Mouse (Mus musculus) hindbrain, embryonic 13.5 days (tissue): Measurements from ENCODE around the gene Gm5678. TPM values are rescaled to one million over a fixed set of nuclear protein-coding genes. Genes with fewer than 3 reads are reported as not detected.

Experiments
- ATAC-seq: fragments of 200-750 bp; cut with Nextera tagmentation; 2 replicates; pipeline ENCODE4 v1.8.0; 2017; ENCODE audit warnings: moderate TSS enrichment; ENCODE audit not compliant: low FRiP score
- H3K27ac ChIP-seq: fragments of 300-500 bp; sonication (generic); 2 replicates; pipeline ENCODE4 v1.5.1; 2015; ENCODE audit warnings: inconsistent platforms, mild to moderate bottlenecking, moderate library complexity
- H3K27me3 ChIP-seq: fragments of 300-500 bp; sonication (generic); 2 replicates; pipeline ENCODE4 v1.6.1; 2015; ENCODE audit warnings: mild to moderate bottlenecking, inconsistent platforms
- H3K36me3 ChIP-seq: fragments of 300-500 bp; sonication (generic); 2 replicates; pipeline ENCODE4 v1.6.1; 2015; ENCODE audit warnings: mild to moderate bottlenecking, inconsistent platforms
- H3K4me1 ChIP-seq: fragments of 300-500 bp; sonication (generic); replicated peaks from 2 replicates; pipeline ENCODE4 v1.6.1; 2015; ENCODE audit warnings: inconsistent platforms
- H3K4me2 ChIP-seq: fragments of 300-500 bp; sonication (generic); 2 replicates; pipeline ENCODE4 v1.6.1; 2015; ENCODE audit warnings: inconsistent platforms, mild to moderate bottlenecking, moderate library complexity
- H3K4me3 ChIP-seq: fragments of 300-500 bp; sonication (generic); 2 replicates; pipeline ENCODE4 v1.5.1; 2015; ENCODE audit warnings: mild to moderate bottlenecking, inconsistent platforms
- H3K9ac ChIP-seq: fragments of 300-500 bp; sonication (generic); 2 replicates; pipeline ENCODE4 v1.6.1; 2015; ENCODE audit warnings: mild to moderate bottlenecking, inconsistent platforms
- H3K9me3 ChIP-seq: fragments of 300-500 bp; sonication (generic); 2 replicates; pipeline ENCODE4 v1.6.1; 2016; ENCODE audit warnings: inconsistent platforms
- WGBS: fragments of 180-500 bp; shearing (Covaris S2); methylation state at CpG from one replicate; pipeline ENCODE4 v1.1.7; 2015; 5-methylcytosine and 5-hydroxymethylcytosine counted together
- polyA plus RNA-seq: library from polyadenylated mRNA; unstranded; fragments of >200 nt; fragmentation: Nextera tagmentation; extraction: Ambion mirVana; gene quantifications from 2 replicates; pipeline ENCODE4 v1.2.1, GENCODE M21; 2015

The Gm5678 gene
- polyA plus RNA-seq = not detected in 2 replicates

DNA sequence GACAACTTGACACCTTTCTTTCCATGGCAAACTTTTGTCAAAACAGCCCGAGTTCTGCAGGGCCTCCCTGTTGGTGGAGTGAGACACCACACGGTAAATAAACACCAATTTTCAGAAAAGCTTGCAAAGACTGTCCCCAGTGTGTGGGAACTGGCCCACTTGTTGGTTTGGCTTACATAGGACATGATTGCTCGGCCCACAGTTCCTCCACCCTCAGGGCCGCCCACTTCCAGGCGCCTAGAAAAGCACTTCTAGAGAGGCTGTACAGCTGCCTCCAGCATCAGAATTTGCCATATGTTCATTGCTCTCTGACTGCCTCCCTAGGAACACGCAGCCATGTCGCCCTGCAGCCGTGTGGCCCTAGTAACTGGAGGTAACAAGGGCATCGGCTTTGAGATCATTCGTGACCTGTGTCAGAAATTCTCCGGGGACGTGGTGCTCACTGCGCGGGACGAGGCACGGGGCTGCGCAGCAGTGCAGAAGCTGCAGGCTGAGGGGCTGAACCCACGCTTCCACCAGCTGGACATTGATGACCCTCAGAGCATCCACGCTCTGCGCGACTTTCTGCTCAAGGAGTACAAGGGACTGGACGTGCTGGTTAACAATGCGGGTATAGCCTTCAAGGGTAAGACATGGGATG, at the start of gene Gm5678:
TSS of gene Gm5678 (plus strand) at position 337 of the 640 bp plus-strand sequence.
- Histone ChIP-seq H3K9me3 (no peaks in the 10 kb centered on the region), H3K4me3 (no peak within 1 kb of the TSS), H3K4me1 (no peaks in the 10 kb centered on the region), H3K4me2 (no peak within 1 kb of the TSS), H3K27ac (no peak within 1 kb of the TSS), H3K27me3 (no peaks in the 10 kb centered on the region), H3K36me3 (no peaks in the 10 kb centered on the region), H3K9ac (no peak within 1 kb of the TSS)
- 85% methylated on average over 23 of the region's 23 CpGs for WGBS
- no peak for ATAC-seq

DNA sequence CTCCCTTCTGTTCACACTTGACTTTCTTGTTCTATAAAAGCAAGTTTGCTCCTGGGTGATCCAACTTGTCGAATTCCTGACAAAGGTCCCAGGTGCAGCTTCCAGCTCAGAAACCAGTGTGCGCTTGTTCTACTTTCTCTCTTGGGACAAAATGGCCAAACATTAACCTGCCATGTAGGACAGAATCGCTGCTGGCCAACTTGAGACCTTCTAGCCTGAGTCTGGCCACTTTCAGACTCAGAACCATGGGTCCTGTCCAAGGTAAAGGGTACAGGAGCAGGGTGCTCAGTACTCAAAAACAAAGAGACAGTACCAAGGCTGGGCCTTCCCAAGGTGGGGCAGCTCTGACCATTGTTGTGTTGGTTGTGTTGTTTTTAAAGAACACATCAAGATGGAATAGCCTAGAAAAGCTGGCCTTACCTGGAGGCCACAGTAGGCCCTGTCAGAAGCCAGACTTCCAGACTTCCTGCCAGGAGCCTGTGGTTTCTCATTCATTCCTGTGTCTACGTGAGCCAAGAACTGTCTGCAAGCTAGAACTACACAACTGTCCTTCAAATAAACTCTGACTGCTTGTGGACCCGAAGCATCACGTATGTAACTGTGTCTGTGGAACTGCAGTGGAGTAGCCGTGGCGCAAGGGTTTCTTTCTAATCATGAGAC, 49.4 kb upstream of the Gm5678 start:
- H3K27me3 ChIP-seq = no peaks in the 10 kb centered on the region
- H3K4me1 ChIP-seq = peaks cover 12% of the 10 kb centered on the region
- peaks cover 2% of the 10 kb centered on the region; the same call in 1 of the 2 replicates for H3K36me3 ChIP-seq
- H3K9me3 ChIP-seq = no peaks in the 10 kb centered on the region
- no peak overlapping the region for H3K4me3 ChIP-seq
- WGBS = 93% methylated on average over 8 of the region's 8 CpGs
- H3K4me2 ChIP-seq = no peak overlapping the region
- ATAC-seq = no peak
- no peak overlapping the region for H3K9ac ChIP-seq
- no peak overlapping the region for H3K27ac ChIP-seq

DNA sequence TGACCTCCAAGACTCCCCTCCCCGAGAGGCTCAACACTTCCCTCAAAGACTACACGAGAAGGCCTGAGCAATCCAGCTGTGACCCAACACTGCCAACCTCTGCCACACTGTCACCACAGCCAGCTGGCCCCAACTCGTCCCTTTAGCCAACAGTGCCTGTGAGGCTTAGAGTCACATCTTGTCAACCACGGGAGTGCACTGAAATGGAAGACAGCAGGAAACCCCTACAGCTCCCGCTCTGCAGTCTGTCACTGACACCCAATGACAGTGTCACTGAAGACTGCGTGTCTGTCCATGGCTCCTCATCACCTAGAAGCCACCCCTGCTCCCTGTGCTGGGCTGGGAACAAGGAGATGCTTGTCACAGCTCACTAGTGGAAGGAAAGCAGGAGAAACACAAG, 46.8 kb upstream of the Gm5678 start:
- H3K4me3 ChIP-seq = no peak overlapping the region
- no peaks in the 10 kb centered on the region for H3K9me3 ChIP-seq
- no peak overlapping the region for H3K4me2 ChIP-seq
- H3K9ac ChIP-seq = no peak overlapping the region
- H3K4me1 ChIP-seq = peaks cover 4% of the 10 kb centered on the region; the same call in 1 of the 2 replicates
- peaks cover 26% of the 10 kb centered on the region for H3K36me3 ChIP-seq
- WGBS = 76% methylated on average over 6 of the region's 6 CpGs
- no peak for ATAC-seq
- no peak overlapping the region for H3K27ac ChIP-seq
- H3K27me3 ChIP-seq = no peaks in the 10 kb centered on the region

DNA sequence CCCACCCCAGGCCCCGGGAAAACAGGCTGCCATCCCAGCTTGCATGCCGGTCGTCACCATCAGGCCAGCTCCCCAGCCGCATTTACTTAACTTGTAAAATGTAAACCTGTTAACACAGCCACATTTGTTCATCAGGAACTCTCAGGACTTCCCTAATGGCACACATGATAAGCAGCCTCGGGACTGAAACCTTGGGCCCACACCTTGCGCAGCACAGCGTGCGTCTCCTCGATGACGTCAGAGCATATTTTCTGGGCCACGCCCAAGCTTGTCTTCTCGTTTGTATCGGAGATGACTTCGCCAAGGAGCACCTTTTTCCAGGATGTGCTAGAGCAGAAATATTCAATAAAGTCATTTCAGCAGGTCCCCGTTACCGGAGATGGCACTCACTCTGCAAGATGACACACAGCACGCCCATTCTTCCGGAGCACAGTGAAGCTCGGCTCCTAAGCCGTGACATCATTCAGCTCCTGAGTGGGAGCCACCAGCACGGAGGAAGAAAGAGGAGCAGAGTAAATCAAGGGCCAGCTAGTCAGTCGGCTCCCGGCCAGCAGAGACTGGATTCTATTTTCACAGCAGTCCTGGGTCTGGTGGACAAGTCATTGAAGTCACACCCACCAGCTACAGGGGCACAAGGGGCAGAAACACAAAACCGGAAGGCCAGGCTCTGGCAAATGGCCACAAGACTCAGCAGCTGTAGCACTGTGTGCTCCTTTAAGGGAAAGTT, 42.8 kb upstream of the Gm5678 start:
- 92% methylated on average over 24 of the region's 24 CpGs for WGBS
- no peak overlapping the region for H3K27ac ChIP-seq

DNA sequence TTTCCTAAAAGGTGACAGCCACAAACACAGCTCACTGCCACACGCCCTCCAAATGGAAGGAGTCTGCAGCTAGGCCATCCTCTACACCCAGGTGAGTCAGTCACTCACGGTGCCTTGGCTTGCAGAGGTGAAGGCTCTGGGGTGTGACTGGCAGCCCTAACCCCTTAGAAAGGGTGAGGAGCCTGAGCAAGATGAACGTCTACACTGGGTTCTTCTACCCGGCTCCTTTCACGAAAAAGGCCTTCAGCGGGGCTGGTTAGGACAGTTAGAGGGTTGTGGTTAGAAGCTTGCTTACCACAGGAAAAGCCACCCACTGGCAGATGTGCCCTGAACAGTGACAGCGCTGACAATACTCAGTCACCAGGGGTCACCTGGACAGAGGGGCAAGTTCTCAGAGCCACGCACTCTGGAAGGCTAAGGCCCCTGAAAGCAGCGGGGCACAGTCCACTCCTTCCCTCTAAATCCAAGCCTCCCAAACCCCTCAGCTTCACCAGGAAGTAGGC, 42.1 kb upstream of the Gm5678 start:
- ATAC-seq = no peak
- Histone ChIP-seq H3K9me3 (no peaks in the 10 kb centered on the region), H3K27me3 (no peaks in the 10 kb centered on the region), H3K4me3 (no peak overlapping the region), H3K27ac (no peak overlapping the region), H3K36me3 (peaks cover 63% of the 10 kb centered on the region), H3K9ac (no peak overlapping the region), H3K4me1 (0 out of 2 replicates have a peak, but pooled peaks cover 6% of the 10 kb centered on the region), H3K4me2 (no peak overlapping the region)
- WGBS = 88% methylated on average over 9 of the region's 9 CpGs

More for the DNA sequence above, 42.8 kb upstream of the Gm5678 start:
- Histone ChIP-seq H3K4me1 (0 out of 2 replicates have a peak, but pooled peaks cover 6% of the 10 kb centered on the region), H3K9ac (no peak overlapping the region), H3K36me3 (peaks cover 57% of the 10 kb centered on the region), H3K4me2 (no peak overlapping the region), H3K9me3 (no peaks in the 10 kb centered on the region), H3K27me3 (no peaks in the 10 kb centered on the region), H3K4me3 (no peak overlapping the region)
- no peak for ATAC-seq

DNA sequence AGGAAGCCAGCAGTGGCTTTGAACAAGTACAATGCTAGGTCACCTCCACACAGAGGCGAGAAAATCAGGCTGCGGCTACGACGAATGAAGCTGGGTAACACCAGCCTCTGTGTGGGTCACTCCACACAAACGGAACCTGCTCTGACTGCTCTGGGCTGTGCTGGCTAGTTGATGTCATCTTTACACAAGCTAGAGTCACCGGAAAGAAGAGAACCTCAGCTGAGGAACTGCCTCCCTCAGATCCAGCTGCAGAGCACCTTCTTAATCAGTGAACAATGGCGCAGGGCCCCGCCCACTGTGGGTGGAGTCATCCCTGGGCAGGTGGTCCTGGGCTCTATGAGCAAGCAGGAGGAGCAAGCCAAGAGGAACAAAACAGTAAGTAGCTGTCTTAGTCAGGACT, 41.5 kb upstream of the Gm5678 start:
- Histone ChIP-seq H3K9me3 (no peaks in the 10 kb centered on the region), H3K27ac (no peak overlapping the region), H3K27me3 (no peaks in the 10 kb centered on the region), H3K4me2 (no peak overlapping the region), H3K9ac (no peak overlapping the region), H3K4me1 (0 out of 2 replicates have a peak, but pooled peaks cover 6% of the 10 kb centered on the region), H3K36me3 (peaks cover 69% of the 10 kb centered on the region), H3K4me3 (no peak overlapping the region)
- no peak for ATAC-seq
- WGBS = 68% methylated on average over 8 of the region's 8 CpGs

DNA sequence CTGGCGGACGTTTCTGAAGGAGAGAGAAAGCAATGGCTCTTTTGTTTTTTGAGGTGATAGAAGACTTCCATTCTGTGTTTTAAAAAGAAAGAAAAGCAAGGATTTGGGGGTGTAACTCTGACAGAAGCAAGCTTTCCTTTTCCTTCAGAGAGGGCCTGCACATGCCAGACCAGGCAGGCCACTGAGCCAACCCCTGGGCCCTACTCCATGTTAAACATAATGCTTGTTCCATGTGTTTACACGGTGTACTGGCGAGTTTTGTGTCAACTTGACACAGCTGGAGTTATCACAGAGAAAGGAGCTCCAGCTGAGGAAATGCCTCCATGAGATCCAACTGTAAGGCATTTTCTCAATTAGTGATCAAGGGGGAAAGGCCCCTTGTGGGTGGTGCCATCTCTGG, 39.6 kb upstream of the Gm5678 start:
- WGBS = 58% methylated on average over 4 of the region's 4 CpGs
- no peaks in the 10 kb centered on the region for H3K27me3 ChIP-seq
- H3K9ac ChIP-seq = no peak overlapping the region
- no peak overlapping the region for H3K4me2 ChIP-seq
- H3K36me3 ChIP-seq = peaks cover 77% of the 10 kb centered on the region
- no peak overlapping the region for H3K4me3 ChIP-seq
- H3K4me1 ChIP-seq = 0 out of 2 replicates have a peak, but pooled peaks cover 6% of the 10 kb centered on the region
- no peaks in the 10 kb centered on the region for H3K9me3 ChIP-seq
- no peak for ATAC-seq
- H3K27ac ChIP-seq = no peak overlapping the region

DNA sequence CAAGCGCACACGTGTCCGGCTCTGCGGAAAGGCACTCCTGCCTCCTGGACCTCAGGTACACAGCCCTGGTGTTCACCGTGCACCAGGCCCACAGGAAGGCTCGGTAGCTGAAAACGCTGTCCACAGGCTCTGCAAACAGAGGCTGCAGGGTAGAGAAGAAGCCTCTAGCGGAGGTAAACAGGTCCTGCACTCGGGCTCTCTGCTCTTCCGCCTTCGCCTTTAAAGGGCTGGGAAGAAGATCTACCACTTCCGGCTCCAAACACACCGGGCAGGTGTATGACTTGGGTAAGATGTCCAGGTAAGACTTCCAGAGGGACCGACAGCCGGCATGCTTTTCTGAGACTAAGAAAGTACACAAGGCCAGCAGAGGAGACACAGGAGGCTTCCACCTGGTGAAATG, 37.0 kb upstream of the Gm5678 start:
- Histone ChIP-seq H3K4me1 (0 out of 2 replicates have a peak, but pooled peaks cover 6% of the 10 kb centered on the region), H3K9me3 (no peaks in the 10 kb centered on the region), H3K4me2 (no peak overlapping the region), H3K36me3 (peaks cover 69% of the 10 kb centered on the region), H3K27me3 (no peaks in the 10 kb centered on the region), H3K9ac (no peak overlapping the region), H3K27ac (no peak overlapping the region), H3K4me3 (no peak overlapping the region)
- WGBS = 95% methylated on average over 15 of the region's 15 CpGs
- ATAC-seq = no peak

DNA sequence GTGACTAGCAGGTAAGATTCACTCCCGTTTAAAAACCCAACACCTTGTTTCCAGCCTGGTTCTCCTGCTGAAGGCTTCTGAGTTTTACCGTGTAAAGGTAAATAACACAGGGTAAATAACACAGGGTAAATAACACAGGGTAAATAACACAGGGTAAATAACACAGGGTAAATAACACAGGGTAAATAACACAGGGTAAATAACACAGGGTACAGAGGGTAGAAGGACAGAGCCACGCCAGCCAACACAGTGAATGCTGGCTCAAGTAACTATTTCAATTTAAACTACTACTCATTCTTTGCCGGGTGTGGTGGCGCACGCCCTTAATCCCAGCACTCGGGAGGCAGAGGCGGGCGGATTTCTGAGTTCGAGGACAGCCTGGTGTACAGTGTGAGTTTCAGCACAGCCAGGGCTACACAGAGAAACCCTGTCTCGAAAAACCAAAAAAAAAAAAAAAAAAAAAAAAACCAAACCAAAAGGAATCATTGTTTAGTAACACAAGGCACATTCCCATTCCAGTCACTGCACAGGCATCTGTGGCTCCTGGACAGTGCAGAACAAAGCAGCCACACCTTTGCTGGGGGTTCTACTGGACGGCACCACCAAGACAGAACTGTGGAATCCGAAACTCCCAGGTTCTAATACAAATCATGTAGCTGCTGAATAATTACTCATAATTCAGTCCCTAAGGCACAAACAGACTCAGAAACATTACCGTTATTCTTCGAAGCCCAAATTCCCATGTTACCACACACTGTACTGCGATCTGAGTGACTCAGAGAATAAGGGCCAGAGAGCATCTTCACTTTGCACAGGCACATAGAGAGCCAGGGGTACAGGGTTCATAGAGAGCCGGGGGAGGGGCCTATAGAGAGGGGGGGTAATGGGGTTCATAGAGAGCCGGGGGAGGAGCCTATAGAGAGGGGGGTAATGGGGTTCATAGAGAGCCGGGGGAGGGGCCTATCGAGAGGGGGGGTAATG, 36.2 kb upstream of the Gm5678 start:
- Histone ChIP-seq H3K9ac (no peak overlapping the region), H3K4me3 (no peak overlapping the region), H3K36me3 (peaks cover 70% of the 10 kb centered on the region), H3K4me1 (0 out of 2 replicates have a peak, but pooled peaks cover 6% of the 10 kb centered on the region), H3K27ac (no peak overlapping the region), H3K4me2 (no peak overlapping the region), H3K27me3 (no peaks in the 10 kb centered on the region), H3K9me3 (no peaks in the 10 kb centered on the region)
- no peak for ATAC-seq
- 94% methylated on average over 18 of the region's 20 CpGs for WGBS

DNA sequence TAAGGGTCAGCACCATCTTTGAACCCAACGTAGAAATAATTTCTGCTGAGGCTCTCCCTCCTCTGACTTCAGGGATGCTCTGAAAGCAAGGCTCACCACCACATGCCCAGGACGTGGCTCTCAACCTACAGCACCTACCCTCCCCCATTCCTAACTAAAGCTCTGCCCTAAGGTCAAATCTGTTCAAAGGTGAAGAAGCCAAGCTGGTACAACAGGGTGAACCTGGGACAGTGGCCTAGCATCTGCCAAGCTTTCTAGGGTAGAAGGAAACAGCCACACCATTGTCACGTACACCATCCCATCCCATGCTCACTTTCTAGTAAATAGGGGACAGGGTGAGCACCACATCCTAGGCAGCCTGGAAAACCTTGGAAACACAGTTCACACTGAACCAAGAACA, 35.2 kb upstream of the Gm5678 start:
- ATAC-seq = no peak
- Histone ChIP-seq H3K4me3 (no peak overlapping the region), H3K27ac (no peak overlapping the region), H3K4me1 (0 out of 2 replicates have a peak, but pooled peaks cover 6% of the 10 kb centered on the region), H3K36me3 (peaks cover 72% of the 10 kb centered on the region), H3K9me3 (no peaks in the 10 kb centered on the region), H3K9ac (no peak overlapping the region), H3K27me3 (no peaks in the 10 kb centered on the region), H3K4me2 (no peak overlapping the region)
- 93% methylated on average over 3 of the region's 3 CpGs for WGBS

DNA sequence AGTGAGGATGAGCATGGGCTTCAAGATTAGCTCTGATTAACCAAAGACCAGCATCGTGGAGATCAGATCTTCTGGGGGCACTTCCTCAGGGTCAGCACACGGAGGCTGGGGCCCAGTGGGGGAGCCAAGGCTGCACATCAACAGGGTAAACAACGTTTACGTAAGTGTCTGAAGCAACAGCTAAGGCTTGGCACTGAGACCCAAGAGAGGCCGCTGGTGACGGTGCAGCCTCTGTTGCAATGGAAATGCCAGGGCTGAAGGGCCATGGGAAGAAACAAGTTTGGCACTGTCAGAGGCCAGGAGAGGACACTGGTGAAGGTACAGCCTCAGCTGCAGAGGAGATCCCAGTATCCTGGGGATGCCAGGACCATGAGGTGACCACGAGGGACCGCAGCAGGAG, 34.5 kb upstream of the Gm5678 start:
- H3K4me1 ChIP-seq = no peaks in the 10 kb centered on the region
- 96% methylated on average over 8 of the region's 8 CpGs for WGBS
- H3K36me3 ChIP-seq = peaks cover 73% of the 10 kb centered on the region

More for the DNA sequence above, 34.5 kb upstream of the Gm5678 start:
- H3K27me3 ChIP-seq = no peaks in the 10 kb centered on the region
- H3K4me3 ChIP-seq = no peak overlapping the region
- no peak for ATAC-seq
- no peak overlapping the region for H3K4me2 ChIP-seq
- no peak overlapping the region for H3K27ac ChIP-seq
- H3K9ac ChIP-seq = no peak overlapping the region
- no peaks in the 10 kb centered on the region for H3K9me3 ChIP-seq
